Comparison of ENCODE assay signal across 8 mouse cellular contexts in genomic region chr16:20425855-20426598, GRCm38 (mm10). TPM values are rescaled to one million over a fixed set of nuclear protein-coding genes. Genes with fewer than 3 reads are reported as not detected.
A peak's percentile ranks its signal among the peaks of the same experiment; 100 is the strongest.
DNase-seq lines count a peak whose midpoint lies in the region; ATAC-seq and TF ChIP-seq lines count a peak whose summit lies in the region.

TSS of gene Abcc5 (minus strand) at chr16:20426394.

- under 1% methylated on average over 62 of the region's 62 CpGs for WGBS in forebrain, embryonic 10.5 days
- WGBS in heart, embryonic 15.5 days: under 1% methylated on average over 62 of the region's 62 CpGs
- WGBS in liver, embryonic 14.5 days (ENCODE audit: insufficient replicate concordance): under 1% methylated on average over 62 of the region's 62 CpGs
- under 1% methylated on average over 60 of the region's 62 CpGs for WGBS in neural tube, embryonic 11.5 days
- under 1% methylated on average over 61 of the region's 62 CpGs for WGBS in stomach, postnatal 0 days

- no peaks in the 10 kb centered on the region for H3K9me3 ChIP-seq in forebrain, embryonic 10.5 days
- no peaks in the 10 kb centered on the region for H3K9me3 ChIP-seq in heart, embryonic 15.5 days (replicated peaks)
- no peaks in the 10 kb centered on the region for H3K9me3 ChIP-seq in liver, embryonic 14.5 days (ENCODE audit: control insufficient read depth, low read length)
- no peaks in the 10 kb centered on the region for H3K9me3 ChIP-seq in neural tube, embryonic 11.5 days (ENCODE audit: control insufficient read depth, low read length)
- H3K9me3 ChIP-seq in stomach, postnatal 0 days (ENCODE audit: control insufficient read depth, low read length): no peaks in the 10 kb centered on the region

- peak within 1 kb of the TSS; percentile 82 for H3K9ac ChIP-seq in heart, embryonic 15.5 days
- H3K9ac ChIP-seq in liver, embryonic 14.5 days (replicated peaks): peak within 1 kb of the TSS; percentile 72
- peak within 1 kb of the TSS; percentile 79 for H3K9ac ChIP-seq in neural tube, embryonic 11.5 days (ENCODE audit: low read length)
- peak within 1 kb of the TSS; percentile 73 for H3K9ac ChIP-seq in stomach, postnatal 0 days (ENCODE audit: low read length)

- no peaks in the 10 kb centered on the region for H3K27me3 ChIP-seq in forebrain, embryonic 10.5 days (ENCODE audit: poor library complexity, severe bottlenecking)
- no peaks in the 10 kb centered on the region for H3K27me3 ChIP-seq in heart, embryonic 15.5 days
- no peaks in the 10 kb centered on the region for H3K27me3 ChIP-seq in liver, embryonic 14.5 days (ENCODE audit: control insufficient read depth, insufficient read depth, low read length)
- no peaks in the 10 kb centered on the region for H3K27me3 ChIP-seq in neural tube, embryonic 11.5 days (ENCODE audit: control insufficient read depth, insufficient read depth, low read length)
- no peaks in the 10 kb centered on the region for H3K27me3 ChIP-seq in stomach, postnatal 0 days (ENCODE audit: control insufficient read depth, insufficient read depth, low read length)

- peaks cover 20% of the 10 kb centered on the region for H3K4me1 ChIP-seq in forebrain, embryonic 10.5 days
- peaks cover 20% of the 10 kb centered on the region for H3K4me1 ChIP-seq in heart, embryonic 15.5 days (replicated peaks)
- peaks cover 12 to 24% of the 10 kb centered on the region in 2 experiments for H3K4me1 ChIP-seq in liver, embryonic 14.5 days (replicated peaks; ENCODE audit: control insufficient read depth in 2 of 2, insufficient read depth in 2 of 2, low read length in 1 of 2)
- H3K4me1 ChIP-seq in neural tube, embryonic 11.5 days (ENCODE audit: control insufficient read depth, insufficient read depth, low read length): peaks cover 7% of the 10 kb centered on the region; the same call in 1 of the 2 replicates
- H3K4me1 ChIP-seq in stomach, postnatal 0 days (replicated peaks; ENCODE audit: control insufficient read depth, insufficient read depth): 0 out of 2 replicates have a peak, but pooled peaks cover 2% of the 10 kb centered on the region

- H3K4me3 ChIP-seq in forebrain, embryonic 10.5 days: peak within 1 kb of the TSS; percentile 57
- H3K4me3 ChIP-seq in heart, embryonic 15.5 days: peak within 1 kb of the TSS; percentile 89
- peak within 1 kb of the TSS; percentile 72 to 76 for H3K4me3 ChIP-seq in liver, embryonic 14.5 days (ENCODE audit: insufficient read depth in 1 of 2, low read depth in 2 of 2, low read length in 2 of 2)
- peak within 1 kb of the TSS; percentile 73 for H3K4me3 ChIP-seq in neural tube, embryonic 11.5 days (ENCODE audit: low read depth, low read length)
- H3K4me3 ChIP-seq in stomach, postnatal 0 days (ENCODE audit: low read depth, low read length): peak within 1 kb of the TSS; percentile 84

- peak within 1 kb of the TSS; percentile 74 for H3K4me2 ChIP-seq in heart, embryonic 15.5 days
- peak within 1 kb of the TSS; percentile 89 for H3K4me2 ChIP-seq in liver, embryonic 14.5 days (ENCODE audit: low read depth)
- peak within 1 kb of the TSS; percentile 69 for H3K4me2 ChIP-seq in neural tube, embryonic 11.5 days (ENCODE audit: low read depth)
- peak within 1 kb of the TSS; percentile 63 for H3K4me2 ChIP-seq in stomach, postnatal 0 days (replicated peaks; ENCODE audit: low read depth)

- peak; percentile 81 for DNase-seq in c-Kit-negative CD71-positive TER-119-positive erythroid progenitor cells, embryonic 14.5 days (ENCODE audit: low read depth, low spot score)
- peak; percentile 88 for DNase-seq in forebrain, embryonic 10.5 days (ENCODE audit: extremely low spot score, low spot score)
- DNase-seq in kidney, postnatal 25 days: peak; percentile 87 to 95
- peak; percentile 73 to 77 (median 76) for DNase-seq in liver, embryonic 14.5 days (ENCODE audit: low read depth in 3 of 3, low spot score in 3 of 3)
- DNase-seq in neural tube, embryonic 11.5 days (ENCODE audit: low spot score): peak; percentile 93
- DNase-seq in stomach, postnatal 0 days (ENCODE audit: low spot score): peak; percentile 89

- TF ChIP-seq CTCF in liver, embryonic 14.5 days (IDR thresholded peaks at IDR 0.05; ENCODE audit: low read depth): peak; percentile 98
- peak; percentile 95 for TF ChIP-seq CTCF in stomach, postnatal 0 days (IDR thresholded peaks at IDR 0.05; ENCODE audit: low read depth)

- peak within 1 kb of the TSS; percentile 83 for H3K27ac ChIP-seq in forebrain, embryonic 10.5 days
- peak within 1 kb of the TSS; percentile 89 for H3K27ac ChIP-seq in heart, embryonic 15.5 days
- H3K27ac ChIP-seq in liver, embryonic 14.5 days: peak within 1 kb of the TSS; percentile 63
- H3K27ac ChIP-seq in neural tube, embryonic 11.5 days (ENCODE audit: low read depth, low read length): peak within 1 kb of the TSS; percentile 70
- H3K27ac ChIP-seq in stomach, postnatal 0 days (replicated peaks): peak within 1 kb of the TSS; percentile 83

- ATAC-seq in CD4-positive, CD25-positive, alpha-beta regulatory T cell, adult 4 months: peak; percentile 95
- ATAC-seq in heart, embryonic 15.5 days (replicated peaks; ENCODE audit: insufficient number of reproducible peaks, insufficient read depth, low FRiP score, low read depth): peak; percentile 98
- ATAC-seq in liver, embryonic 14.5 days (ENCODE audit: insufficient read depth): peak; percentile 91
- peak; percentile 98 for ATAC-seq in neural tube, embryonic 11.5 days (ENCODE audit: insufficient read depth, low FRiP score, low TSS enrichment)
- peak; percentile 95 for ATAC-seq in stomach, postnatal 0 days (ENCODE audit: low FRiP score, low TSS enrichment)

- no peak for TF ChIP-seq EP300 in liver, embryonic 14.5 days (IDR thresholded peaks at IDR 0.05; ENCODE audit: low read depth)
- TF ChIP-seq EP300 in stomach, postnatal 0 days (optimal IDR thresholded peaks at IDR 0.05): no peak

- peaks cover 11% of the 10 kb centered on the region for H3K36me3 ChIP-seq in forebrain, embryonic 10.5 days (replicated peaks)
- H3K36me3 ChIP-seq in heart, embryonic 15.5 days: peaks cover 10% of the 10 kb centered on the region
- H3K36me3 ChIP-seq in liver, embryonic 14.5 days (replicated peaks; ENCODE audit: control insufficient read depth, insufficient read depth, low read depth): peaks cover 8% of the 10 kb centered on the region; the same call in 1 of the 2 replicates
- peaks cover 5% of the 10 kb centered on the region for H3K36me3 ChIP-seq in neural tube, embryonic 11.5 days (ENCODE audit: control insufficient read depth, insufficient read depth, low read length)
- no peaks in the 10 kb centered on the region for H3K36me3 ChIP-seq in stomach, postnatal 0 days (ENCODE audit: control insufficient read depth, insufficient read depth, low read length)

RNA-seq across cellular contexts. Expression of gene Abcc5, which starts in this region (rescaled TPM):
- 10 to 100 TPM; 36.6 to 41.9 TPM for polyA plus RNA-seq in CD4-positive, CD25-positive, alpha-beta regulatory T cell, adult 4 months (2017; shearing (Covaris generic))
- 57.1 and 59.8 TPM in 2 replicates for polyA plus RNA-seq in forebrain, embryonic 10.5 days (2016; fragmentation: Nextera tagmentation; extraction: Ambion mirVana)
- 55.5 and 60.5 TPM in 2 replicates for polyA plus RNA-seq in heart, embryonic 15.5 days (2015; fragmentation: Nextera tagmentation; extraction: Ambion mirVana)
- polyA plus RNA-seq in liver, embryonic 14.5 days (2012; rRNA removed): 22.8 and 26.2 TPM in 2 replicates
- polyA plus RNA-seq in liver, embryonic 14.5 days (2014; fragmentation: Nextera tagmentation; extraction: Ambion mirVana): 14.5 and 15.7 TPM in 2 replicates
- 74.4 and 80.9 TPM in 2 replicates for polyA plus RNA-seq in neural tube, embryonic 11.5 days (2014; fragmentation: Nextera tagmentation; extraction: Ambion mirVana)
- 15.9 and 19.3 TPM in 2 replicates for polyA plus RNA-seq in stomach, postnatal 0 days (2015; fragmentation: Nextera tagmentation; extraction: Ambion mirVana)

Comparison
In these comparisons a context has a peak if more than half of its experiments do, and no peak if none do; other contexts are left out.
1. Peak in every context shown above with its lines: DNase-seq, ATAC-seq, H3K4me3 ChIP-seq and H3K27ac ChIP-seq.